Mouse (Mus musculus) embryonic facial prominence, embryonic 15.5 days (tissue): ENCODE data around the gene Mdc1. TPM values are rescaled to one million over a fixed set of nuclear protein-coding genes. Genes with fewer than 3 reads are reported as not detected.
A peak's percentile ranks its signal among the peaks of the same experiment; 100 is the strongest.

Experiments
- ATAC-seq: fragments of 200-750 bp; cut with Nextera tagmentation; 2 replicates; pipeline ENCODE4 v1.8.0; 2017; ENCODE audit warnings: low read depth, moderate TSS enrichment; ENCODE audit not compliant: insufficient number of reproducible peaks, low FRiP score, low TSS enrichment
- H3K27ac ChIP-seq: fragments of 300-500 bp; sonication (generic); replicated peaks from 2 replicates; pipeline ENCODE4 v1.5.1; 2015; ENCODE audit warnings: mild to moderate bottlenecking, inconsistent platforms
- H3K27me3 ChIP-seq: fragments of 300-500 bp; sonication (generic); 2 replicates; pipeline ENCODE4 v1.6.1; 2015; ENCODE audit warnings: inconsistent platforms
- H3K36me3 ChIP-seq: fragments of 300-500 bp; sonication (generic); 2 replicates; pipeline ENCODE4 v1.6.1; 2015; ENCODE audit warnings: mild to moderate bottlenecking, inconsistent platforms
- H3K4me1 ChIP-seq: fragments of 300-500 bp; sonication (generic); 2 replicates; pipeline ENCODE4 v1.6.1; 2015; ENCODE audit warnings: inconsistent platforms
- H3K4me2 ChIP-seq: fragments of 300-500 bp; sonication (generic); replicated peaks from 2 replicates; pipeline ENCODE4 v1.6.1; 2015; ENCODE audit warnings: mild to moderate bottlenecking, inconsistent platforms
- H3K4me3 ChIP-seq: fragments of 300-500 bp; sonication (generic); replicated peaks from 2 replicates; pipeline ENCODE4 v1.5.1; 2015; ENCODE audit warnings: mild to moderate bottlenecking, inconsistent platforms
- H3K9ac ChIP-seq: fragments of 300-500 bp; sonication (generic); 2 replicates; pipeline ENCODE4 v1.6.1; 2015; ENCODE audit warnings: inconsistent platforms
- H3K9me3 ChIP-seq: fragments of 300-500 bp; sonication (generic); replicated peaks from 2 replicates; pipeline ENCODE4 v1.6.1; 2016; ENCODE audit warnings: inconsistent platforms
- WGBS: fragments of 180-500 bp; shearing (Covaris S2); methylation state at CpG from one replicate; pipeline ENCODE4 v1.1.7; 2015; 5-methylcytosine and 5-hydroxymethylcytosine counted together
- polyA plus RNA-seq: library from polyadenylated mRNA; unstranded; fragments of >200 nt; fragmentation: Nextera tagmentation; extraction: Ambion mirVana; gene quantifications from 2 replicates; pipeline ENCODE4 v1.2.1, GENCODE M21; 2015

Mdc1 gene
- polyA plus RNA-seq, 1 experiment from 2014 or later = 16.1 TPM

GRCm38 (mm10) chr17:35812307-35812706, 29.0 kb upstream of the Mdc1 start:
- Histone ChIP-seq H3K4me1 (peaks cover 70% of the 10 kb centered on the region), H3K9ac (no peak overlapping the region), H3K4me3 (no peak overlapping the region), H3K27ac (peak overlapping the region; percentile 93), H3K9me3 (no peaks in the 10 kb centered on the region), H3K36me3 (no peaks in the 10 kb centered on the region), H3K27me3 (no peaks in the 10 kb centered on the region), H3K4me2 (no peak overlapping the region)
- ATAC-seq = no peak
- WGBS = 59% methylated on average over 5 of the region's 5 CpGs

GRCm38 (mm10) chr17:35812736-35813135, 28.6 kb upstream of the Mdc1 start:
- Histone ChIP-seq H3K4me3 (no peak overlapping the region), H3K9me3 (no peaks in the 10 kb centered on the region), H3K9ac (no peak overlapping the region), H3K4me2 (peak overlapping the region; percentile 15), H3K27me3 (no peaks in the 10 kb centered on the region), H3K27ac (peak overlapping the region; percentile 93), H3K36me3 (no peaks in the 10 kb centered on the region), H3K4me1 (peaks cover 74% of the 10 kb centered on the region)
- ATAC-seq = no peak; the same call in 1 of the 2 replicates
- 41% methylated on average over 6 of the region's 6 CpGs for WGBS

- ATAC-seq = peak; percentile 83
- 14% methylated on average over 7 of the region's 7 CpGs for WGBS
- H3K4me1 ChIP-seq = peaks cover 70% of the 10 kb centered on the region
- H3K4me2 ChIP-seq = peak overlapping the region; percentile 15
- peak overlapping the region; percentile 93 for H3K27ac ChIP-seq
- H3K36me3 ChIP-seq = no peaks in the 10 kb centered on the region
- no peaks in the 10 kb centered on the region for H3K27me3 ChIP-seq
- no peaks in the 10 kb centered on the region for H3K9me3 ChIP-seq
- no peak overlapping the region for H3K4me3 ChIP-seq
- no peak overlapping the region for H3K9ac ChIP-seq
These were observed 28.1 kb upstream of the Mdc1 start for GRCm38 (mm10) chr17:35813245-35813647.

- H3K9me3 ChIP-seq = no peaks in the 10 kb centered on the region
- no peaks in the 10 kb centered on the region for H3K27me3 ChIP-seq
- peak; percentile 13; the same call in 1 of the 2 replicates for ATAC-seq
- H3K27ac ChIP-seq = peak overlapping the region; percentile 93
- no peak overlapping the region for H3K4me3 ChIP-seq
- H3K9ac ChIP-seq = no peak overlapping the region
- no peaks in the 10 kb centered on the region for H3K36me3 ChIP-seq
- H3K4me2 ChIP-seq = peak overlapping the region; percentile 15; the same call in 1 of the 2 replicates
- H3K4me1 ChIP-seq = peaks cover 66% of the 10 kb centered on the region
- 56% methylated on average over 7 of the region's 7 CpGs for WGBS
These were observed 27.7 kb upstream of the Mdc1 start for GRCm38 (mm10) chr17:35813653-35814052.

GRCm38 (mm10) chr17:35814678-35815077, 26.6 kb upstream of the Mdc1 start:
- Histone ChIP-seq H3K4me1 (peaks cover 65% of the 10 kb centered on the region), H3K36me3 (no peaks in the 10 kb centered on the region), H3K27me3 (no peaks in the 10 kb centered on the region), H3K4me3 (no peak overlapping the region), H3K9me3 (no peaks in the 10 kb centered on the region), H3K9ac (no peak overlapping the region), H3K27ac (peak overlapping the region; percentile 75), H3K4me2 (no peak overlapping the region)
- no peak for ATAC-seq
- WGBS = 43% methylated on average over 6 of the region's 6 CpGs

GRCm38 (mm10) chr17:35815836-35816235, 25.5 kb upstream of the Mdc1 start:
- WGBS = 53% methylated on average over 7 of the region's 7 CpGs
- no peaks in the 10 kb centered on the region for H3K27me3 ChIP-seq
- ATAC-seq = no peak
- H3K4me1 ChIP-seq = peaks cover 63% of the 10 kb centered on the region
- no peak overlapping the region for H3K4me3 ChIP-seq
- H3K27ac ChIP-seq = 0 out of 2 replicates have a peak overlapping the region, but pooled peaks have one; percentile 3
- H3K9me3 ChIP-seq = no peaks in the 10 kb centered on the region
- no peaks in the 10 kb centered on the region for H3K36me3 ChIP-seq
- no peak overlapping the region for H3K4me2 ChIP-seq
- no peak overlapping the region for H3K9ac ChIP-seq

GRCm38 (mm10) chr17:35816686-35817085, 24.6 kb upstream of the Mdc1 start:
- Histone ChIP-seq H3K4me3 (no peak overlapping the region), H3K9ac (no peak overlapping the region), H3K9me3 (no peaks in the 10 kb centered on the region), H3K4me1 (peaks cover 61% of the 10 kb centered on the region), H3K4me2 (no peak overlapping the region), H3K27ac (peak overlapping the region; percentile 48), H3K36me3 (no peaks in the 10 kb centered on the region), H3K27me3 (no peaks in the 10 kb centered on the region)
- WGBS = 29% methylated on average over 11 of the region's 14 CpGs
- ATAC-seq = no peak

- no peaks in the 10 kb centered on the region for H3K9me3 ChIP-seq
- peaks cover 61% of the 10 kb centered on the region for H3K4me1 ChIP-seq
- no peaks in the 10 kb centered on the region for H3K36me3 ChIP-seq
- H3K4me2 ChIP-seq = 0 out of 2 replicates have a peak overlapping the region, but pooled peaks have one; percentile 6
- no peak for ATAC-seq
- WGBS = 21% methylated on average over 10 of the region's 10 CpGs
- H3K4me3 ChIP-seq = no peak overlapping the region
- H3K27me3 ChIP-seq = no peaks in the 10 kb centered on the region
- peak overlapping the region; percentile 63 for H3K27ac ChIP-seq
- H3K9ac ChIP-seq = no peak overlapping the region
These were observed 24.1 kb upstream of the Mdc1 start for GRCm38 (mm10) chr17:35817226-35817625.

GRCm38 (mm10) chr17:35820111-35820510, 21.2 kb upstream of the Mdc1 start:
- Histone ChIP-seq H3K4me2 (no peak overlapping the region), H3K27me3 (no peaks in the 10 kb centered on the region), H3K27ac (no peak overlapping the region), H3K9me3 (no peaks in the 10 kb centered on the region), H3K4me3 (no peak overlapping the region), H3K9ac (no peak overlapping the region), H3K36me3 (no peaks in the 10 kb centered on the region), H3K4me1 (peaks cover 56% of the 10 kb centered on the region)
- 77% methylated on average over 5 of the region's 5 CpGs for WGBS
- no peak for ATAC-seq

- Histone ChIP-seq H3K9me3 (no peaks in the 10 kb centered on the region), H3K27ac (peak within 1 kb of the TSS; percentile 92), H3K4me1 (peaks cover 42% of the 10 kb centered on the region), H3K9ac (peak within 1 kb of the TSS; percentile 72), H3K36me3 (peaks cover 16% of the 10 kb centered on the region), H3K27me3 (no peaks in the 10 kb centered on the region), H3K4me3 (peak within 1 kb of the TSS; percentile 69), H3K4me2 (peak within 1 kb of the TSS; percentile 94)
- under 1% methylated on average over 62 of the region's 62 CpGs for WGBS
- ATAC-seq = peak; percentile 80
These were observed 19.6 kb upstream of the Mdc1 start, which contains the start of gene Ier3 for GRCm38 (mm10) chr17:35821439-35822430. Ier3 (plus strand) TSS chr17:35821684.

GRCm38 (mm10) chr17:35822564-35822963, 18.8 kb upstream of the Mdc1 start:
- no peaks in the 10 kb centered on the region for H3K27me3 ChIP-seq
- peaks cover 35% of the 10 kb centered on the region for H3K4me1 ChIP-seq
- ATAC-seq = no peak
- peak overlapping the region; percentile 92 for H3K27ac ChIP-seq
- H3K36me3 ChIP-seq = peaks cover 24% of the 10 kb centered on the region
- WGBS = 2% methylated on average over 11 of the region's 11 CpGs
- H3K9ac ChIP-seq = peak overlapping the region; percentile 72
- peak overlapping the region; percentile 94 for H3K4me2 ChIP-seq
- no peaks in the 10 kb centered on the region for H3K9me3 ChIP-seq
- peak overlapping the region; percentile 69 for H3K4me3 ChIP-seq
